Mouse (Mus musculus) gastrocnemius, postnatal 10 days (tissue): ENCODE measurements around the gene Dapk2. TPM values are rescaled to one million over a fixed set of nuclear protein-coding genes. Genes with fewer than 3 reads are reported as not detected.

Experiments used
- DNase-seq: peaks from one replicate; pipeline ENCODE4 v3.0.0; 2021; ENCODE audit warnings: mixed read lengths
- total RNA-seq, 2 experiments: library from RNA; stranded (reverse); gene quantifications; 2 replicates each; pipeline ENCODE4 v1.2.3; 2021

The Dapk2 gene
- total RNA-seq, 2 experiments from 2014 or later: 15.5 to 19.1 TPM

DNA sequence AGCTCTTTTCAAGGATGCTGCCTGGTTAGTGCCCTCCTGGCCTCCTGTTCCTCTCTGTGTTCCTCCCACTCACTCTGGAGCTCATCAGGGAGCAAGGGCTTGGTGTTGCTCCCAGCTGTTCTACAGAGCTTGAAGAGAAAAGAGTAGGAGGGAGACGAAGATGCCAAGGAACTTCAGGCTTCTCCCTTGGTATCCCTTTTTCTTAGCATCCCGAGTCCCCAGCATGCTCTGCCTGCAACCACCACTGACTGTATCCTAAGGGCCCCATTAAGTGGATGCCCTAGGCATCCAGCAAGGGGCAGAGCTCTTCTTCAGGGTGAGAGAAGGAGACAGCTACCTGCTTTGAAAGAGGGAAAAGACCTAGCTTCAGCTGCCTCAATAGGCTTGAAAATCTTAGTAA, 158.6 kb downstream of the Dapk2 start:
- DNase-seq: no peak

Other genes with a start within 250 kb of the Dapk2 start
- 10 to 100 TPM; 18.0 to 18.3 TPM for gene Trip4, start 249.4 kb upstream of the Dapk2 start, total RNA-seq
- gene Csnk1g1, start 249.3 kb upstream of the Dapk2 start, total RNA-seq: 10 to 100 TPM in 1 of 2 experiments, 1 to 10 TPM in 1; 7.2 to 12.4 TPM
- gene Ppib, start 98.0 kb upstream of the Dapk2 start, total RNA-seq: 100 to 1,000 TPM; 204 to 237 TPM
- 1 to 10 TPM in 1 of 2 experiments, under 1 TPM in 1; 0.80 to 1.4 TPM for gene Snx22, start 88.5 kb upstream of the Dapk2 start, total RNA-seq
- 10 to 100 TPM; 36.4 to 42.5 TPM for gene Snx1, start 31.6 kb upstream of the Dapk2 start, total RNA-seq
- 10 to 100 TPM; 39.6 to 46.0 TPM for gene Ciao2a, start 31.6 kb upstream of the Dapk2 start, total RNA-seq
- 10 to 100 TPM; 34.9 to 43.1 TPM for gene Herc1, start 192.2 kb downstream of the Dapk2 start, total RNA-seq